Mouse (Mus musculus): ENCODE results near the gene Canx.

Gene Canx

GRCm38 (mm10) chr11:50275568-50276151 is 49.8 kb downstream of the Canx start:
- peak in 1 of 2 experiments; percentile 52 for DNase-seq (ENCODE audit: low spot score in 2 of 2)

GRCm38 (mm10) chr11:50275077-50275476 is 50.4 kb downstream of the Canx start:
- no peak for DNase-seq (ENCODE audit: low spot score in 2 of 2)

GRCm38 (mm10) chr11:50272819-50273218 is 52.7 kb downstream of the Canx start:
- DNase-seq (ENCODE audit: low spot score in 2 of 2), result no peak

GRCm38 (mm10) chr11:50269885-50270284 is 55.6 kb downstream of the Canx start:
- DNase-seq (ENCODE audit: low spot score in 2 of 2), result no peak

- DNase-seq (ENCODE audit: low spot score in 2 of 2), result no peak
Observed at GRCm38 (mm10) chr11:50269163-50269562, 56.3 kb downstream of the Canx start.

- no peak for DNase-seq (ENCODE audit: low spot score in 2 of 2)
Observed at GRCm38 (mm10) chr11:50266997-50267396, 58.5 kb downstream of the Canx start.

GRCm38 (mm10) chr11:50265931-50266330 is 59.5 kb downstream of the Canx start:
- no peak for DNase-seq (ENCODE audit: low spot score in 2 of 2)

GRCm38 (mm10) chr11:50263198-50263597 is 62.3 kb downstream of the Canx start:
- DNase-seq (ENCODE audit: low spot score in 2 of 2), result no peak

GRCm38 (mm10) chr11:50262020-50262419 is 63.5 kb downstream of the Canx start:
- DNase-seq (ENCODE audit: low spot score in 2 of 2), result no peak

- DNase-seq (ENCODE audit: low spot score in 2 of 2), result no peak
Observed at GRCm38 (mm10) chr11:50258310-50258709, 67.2 kb downstream of the Canx start.

- no peak for DNase-seq (ENCODE audit: low spot score in 2 of 2)
Observed at GRCm38 (mm10) chr11:50256615-50257014, 68.9 kb downstream of the Canx start.

- no peak for DNase-seq (ENCODE audit: low spot score in 2 of 2)
Observed at GRCm38 (mm10) chr11:50254010-50254580, 71.4 kb downstream of the Canx start.

- no peak for DNase-seq (ENCODE audit: low spot score in 2 of 2)
Observed at GRCm38 (mm10) chr11:50253393-50253792, 72.1 kb downstream of the Canx start.

- DNase-seq (ENCODE audit: low spot score in 2 of 2), result no peak
Observed at GRCm38 (mm10) chr11:50252684-50253265, 72.7 kb downstream of the Canx start.

GRCm38 (mm10) chr11:50252166-50252565 is 73.3 kb downstream of the Canx start:
- no peak for DNase-seq (ENCODE audit: low spot score in 2 of 2)

- no peak for DNase-seq (ENCODE audit: low spot score in 2 of 2)
Observed at GRCm38 (mm10) chr11:50248473-50249171, 76.9 kb downstream of the Canx start.

- no peak for DNase-seq (ENCODE audit: low spot score in 2 of 2)
Observed at GRCm38 (mm10) chr11:50245269-50245668, 80.2 kb downstream of the Canx start.

Measured in urinary bladder, postnatal 4 days (tissue).